Mouse (Mus musculus) mouse trophoblast stem cell (cell line): ENCODE measurements at regions not wholly inside any gene's neighbourhood (a gene's known extent, or its start where the extent isn't known, plus 50 kb on each side); places are given as distances from the start of the nearest gene placed in this dataset.

Experiments
- in situ Hi-C, 2 experiments: fragments of 300-500 bp; cut with MseI, MboI; formaldehyde crosslinking; loops; 2 replicates in 1 of 2; 3 replicates in 1 of 2; pipeline ENCODE4 v1.15.1; 2025

DNA sequence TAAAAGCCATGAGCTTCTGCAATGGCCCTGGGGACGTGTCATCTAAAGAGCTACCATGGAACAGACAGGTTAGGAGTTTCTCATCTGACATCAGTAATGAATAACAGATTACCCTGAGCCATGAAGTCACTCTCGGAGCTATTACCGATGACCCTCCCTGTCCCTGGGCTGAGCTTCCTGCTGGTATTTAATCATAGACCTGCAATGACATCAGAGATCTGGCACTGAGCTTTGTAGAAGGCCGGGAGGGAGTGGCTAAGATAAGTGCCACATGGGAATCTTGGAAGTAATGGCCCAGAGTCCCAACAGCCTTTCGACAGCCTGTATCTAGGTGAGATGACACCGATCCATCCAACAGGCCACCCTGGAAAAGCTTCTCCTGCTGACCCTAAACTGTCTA, 271.3 kb upstream of the Nfe2l3 start:
- in situ Hi-C loops = loop anchor here (10.0 to 25.0 kb wide), 2 partner anchors 356 to 474 kb away; no protein-coding TSS in a partner anchor

DNA sequence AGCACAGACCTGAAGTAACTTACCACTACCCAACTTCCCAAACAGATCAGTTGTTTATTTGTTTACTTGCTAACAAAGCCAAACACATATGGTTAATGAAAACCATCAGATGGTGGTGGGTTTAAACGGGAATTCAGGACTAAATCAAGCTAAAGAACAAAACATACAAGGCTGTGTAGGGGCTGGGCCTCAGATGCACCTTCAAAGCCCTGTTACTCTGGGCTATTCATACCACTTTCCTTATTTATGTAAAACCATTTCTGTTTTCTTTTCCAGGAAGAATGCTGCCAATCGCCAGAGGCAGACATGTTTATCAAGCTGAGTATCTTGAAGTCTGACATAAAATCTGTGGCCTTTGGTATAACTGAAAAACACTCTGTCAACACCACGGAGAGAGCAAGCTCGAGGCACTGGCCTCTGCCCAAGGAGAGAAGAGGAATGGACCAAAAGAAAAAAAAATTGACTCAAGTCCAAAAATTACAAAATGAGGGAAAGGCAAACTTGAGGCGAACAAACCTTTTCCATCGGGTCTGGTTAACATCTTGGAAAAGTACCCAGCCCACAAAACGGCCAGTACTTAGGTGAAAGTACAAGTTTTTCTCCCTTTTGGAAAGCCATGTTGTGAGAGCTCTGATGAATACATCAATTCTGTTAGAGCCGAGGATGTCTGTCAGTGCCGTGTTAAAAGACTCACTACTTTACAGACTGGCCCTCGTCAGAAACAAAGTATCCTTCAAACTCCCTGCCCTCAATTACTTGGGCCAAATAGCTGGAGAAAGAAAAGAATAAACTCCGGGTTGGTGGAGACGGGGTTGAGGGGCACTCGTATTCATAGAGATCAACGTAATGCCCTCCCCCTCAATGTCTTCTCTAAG, 270.0 kb upstream of the Nfe2l3 start:
- in situ Hi-C loops = loop anchor here (10.0 to 25.0 kb wide), 2 partner anchors 358 to 475 kb away; no protein-coding TSS in a partner anchor

DNA sequence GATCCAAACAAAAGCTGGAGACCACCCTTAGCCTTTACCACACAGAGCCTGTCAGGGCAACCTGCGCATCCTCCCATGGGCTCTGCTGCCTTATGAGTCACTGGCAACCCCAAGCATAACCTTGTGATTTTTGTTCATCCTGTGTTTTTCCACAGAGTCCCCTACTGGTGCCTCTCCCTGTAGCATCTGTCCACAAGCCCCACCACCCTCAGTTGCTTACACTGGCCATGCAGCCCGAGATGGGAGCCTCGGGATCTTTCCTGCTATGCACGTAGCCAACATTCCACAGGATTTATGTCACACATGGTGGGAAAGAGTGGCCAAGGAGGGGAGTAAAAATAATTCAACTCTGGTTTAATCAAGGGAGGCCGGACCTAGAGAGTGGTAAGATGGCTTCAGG, 269.2 kb upstream of the Nfe2l3 start:
- in situ Hi-C loops = loop anchor here (10.0 to 25.0 kb wide), 2 partner anchors 358 to 476 kb away; no protein-coding TSS in a partner anchor

DNA sequence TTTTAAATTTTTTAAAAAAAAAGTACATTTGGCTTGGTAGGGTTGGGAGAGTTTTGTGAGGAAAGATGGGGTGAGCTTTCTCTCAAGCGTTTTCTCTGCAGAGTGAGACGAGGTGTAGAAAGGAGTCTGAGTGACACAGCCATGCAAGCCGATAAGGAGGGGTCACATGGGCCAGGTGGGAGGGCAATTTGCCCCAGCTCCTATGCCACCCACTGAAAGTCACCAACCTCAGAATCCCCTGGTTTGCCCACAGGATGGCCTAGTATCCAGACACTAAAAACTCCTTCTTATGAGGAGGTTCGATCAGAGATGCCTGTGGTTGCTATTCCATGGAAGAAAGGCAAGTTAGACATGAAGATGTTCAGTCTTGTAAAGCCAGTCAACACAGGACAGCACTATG, 268.6 kb upstream of the Nfe2l3 start:
- in situ Hi-C loops = loop anchor here (10.0 to 25.0 kb wide), 2 partner anchors 359 to 477 kb away; no protein-coding TSS in a partner anchor

DNA sequence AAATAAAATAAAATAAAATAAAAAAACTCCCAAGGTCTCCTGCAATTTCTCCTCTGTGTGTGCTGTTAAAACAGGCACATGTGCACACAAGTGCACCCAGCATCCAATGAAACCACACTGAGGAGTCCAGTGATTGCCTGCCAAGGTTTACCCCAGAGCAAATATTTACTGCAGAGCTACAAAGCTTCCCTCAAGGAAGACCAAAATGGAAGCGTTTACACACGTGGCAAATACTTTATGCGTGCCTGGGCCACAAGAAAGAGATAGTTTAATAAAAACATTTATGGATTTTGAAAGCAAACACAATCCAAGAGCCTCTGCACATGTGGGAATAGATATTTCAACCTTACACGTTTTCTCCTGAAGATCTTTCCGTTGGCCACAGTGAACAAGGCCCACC, 265.4 kb upstream of the Nfe2l3 start:
- in situ Hi-C loops = loop anchor here (5.0 to 25.0 kb wide), 4 partner anchors 230 to 480 kb away; no protein-coding TSS in a partner anchor

DNA sequence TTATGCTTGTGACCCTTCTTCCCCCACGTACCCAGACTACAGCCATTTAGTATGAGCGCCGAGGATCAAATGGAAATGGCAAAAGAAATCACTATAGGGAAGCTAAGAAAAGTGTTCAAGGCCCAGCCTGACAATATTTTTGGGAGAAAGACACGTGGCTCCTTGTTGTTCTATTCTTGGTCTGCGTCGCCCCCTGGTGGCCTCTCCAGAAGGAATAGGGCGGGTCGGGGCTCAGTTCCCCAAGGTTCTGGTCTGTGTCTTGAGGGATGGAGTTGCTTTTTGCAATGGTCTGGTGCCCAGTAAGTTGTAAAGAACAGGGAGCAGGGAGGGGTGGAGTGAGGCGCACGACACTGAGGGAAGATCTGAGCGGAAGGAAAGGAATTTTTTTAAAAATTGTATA, 264.4 kb upstream of the Nfe2l3 start:
- in situ Hi-C loops = loop anchor here (5.0 to 25.0 kb wide), 4 partner anchors 231 to 481 kb away; no protein-coding TSS in a partner anchor

DNA sequence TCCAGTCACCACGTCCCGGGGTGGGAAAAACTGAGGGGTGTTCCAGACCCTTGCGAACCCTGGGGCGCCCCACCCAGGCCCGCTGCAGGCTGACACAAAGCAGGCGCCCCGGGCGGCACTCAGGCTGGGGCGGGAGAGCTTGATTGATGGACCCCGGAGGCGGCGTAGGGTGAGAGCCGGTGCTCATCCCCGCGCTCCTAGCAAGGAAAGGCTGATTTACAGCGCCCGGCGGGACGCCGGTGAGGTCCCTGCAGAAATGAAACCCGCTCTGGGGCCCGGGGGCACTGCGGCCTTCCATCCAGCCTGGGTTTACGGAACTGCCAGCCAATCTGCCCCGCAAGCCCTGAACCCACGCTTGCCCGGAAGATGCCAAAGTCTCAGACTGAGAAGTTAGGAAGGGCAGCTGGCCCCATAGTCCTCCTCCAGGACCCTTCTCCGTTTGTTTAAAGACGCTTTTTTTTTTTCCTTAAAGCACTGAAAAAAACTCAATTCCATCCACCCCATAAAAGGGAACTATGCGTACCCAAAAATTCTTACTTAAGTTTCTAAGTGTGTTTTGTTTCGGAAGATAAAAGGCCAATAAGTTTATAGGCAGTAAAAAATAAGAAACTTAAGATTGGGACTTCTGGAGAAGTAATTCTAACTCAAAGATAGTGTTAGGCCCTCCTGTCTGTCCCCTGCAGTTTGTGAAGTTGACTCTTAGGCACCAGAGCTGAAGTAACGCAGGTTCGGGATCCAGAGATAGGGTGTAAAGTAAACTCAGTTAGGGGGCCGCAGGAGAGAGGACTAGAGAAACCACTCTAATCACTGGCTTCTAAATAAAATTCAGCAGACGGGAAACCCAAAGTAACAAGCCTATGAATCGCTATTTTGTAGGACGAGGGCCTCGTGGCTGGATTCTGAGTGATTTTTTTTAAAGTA, 263.4 kb upstream of the Nfe2l3 start:
- in situ Hi-C loops = loop anchor here (5.0 to 25.0 kb wide), 4 partner anchors 232 to 482 kb away; no protein-coding TSS in a partner anchor

DNA sequence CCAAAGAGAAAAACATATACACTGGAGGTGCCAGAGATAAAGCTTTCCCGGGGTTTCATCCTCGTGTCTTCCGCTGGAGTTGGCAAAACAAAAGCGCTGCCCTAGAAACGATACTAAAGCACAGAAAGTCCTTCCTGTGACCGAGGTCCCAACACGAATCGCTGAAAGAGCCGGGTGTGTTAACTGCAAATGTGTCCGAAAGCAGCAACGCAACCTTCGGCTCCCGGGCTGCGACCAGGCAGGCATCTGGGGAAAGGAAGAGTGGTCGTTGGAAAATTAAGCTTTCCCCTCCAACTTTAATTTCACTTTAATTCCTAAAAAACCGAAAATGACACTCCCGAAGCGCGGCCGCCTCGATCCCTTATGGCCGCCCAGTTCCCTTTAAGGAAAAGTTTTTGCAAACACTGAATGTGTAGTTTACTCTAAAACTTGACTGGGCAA, 262.5 kb upstream of the Nfe2l3 start:
- in situ Hi-C loops = loop anchor here (5.0 to 25.0 kb wide), 4 partner anchors 233 to 483 kb away; no protein-coding TSS in a partner anchor

DNA sequence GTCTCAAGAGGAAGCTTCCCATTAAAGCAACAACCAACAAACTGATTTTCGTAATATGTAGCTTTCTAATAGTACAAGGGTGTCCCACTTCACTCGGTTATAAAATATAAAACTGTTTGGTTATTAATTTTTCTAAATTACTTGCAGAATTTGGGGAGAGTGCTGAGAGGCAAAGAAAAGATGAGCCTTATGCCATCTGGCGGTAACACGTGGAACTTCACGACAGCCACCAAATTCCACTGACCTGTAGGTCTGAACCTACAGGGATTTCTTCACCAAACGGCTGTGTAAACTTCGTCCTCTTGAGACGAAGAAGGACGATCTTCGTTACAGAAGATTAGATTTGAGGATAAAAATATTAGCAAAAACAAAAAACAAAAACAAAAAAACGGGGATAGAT, 262.1 kb upstream of the Nfe2l3 start:
- in situ Hi-C loops = loop anchor here (25.0 kb wide), 1 partner anchor 483 kb away; no protein-coding TSS in a partner anchor

DNA sequence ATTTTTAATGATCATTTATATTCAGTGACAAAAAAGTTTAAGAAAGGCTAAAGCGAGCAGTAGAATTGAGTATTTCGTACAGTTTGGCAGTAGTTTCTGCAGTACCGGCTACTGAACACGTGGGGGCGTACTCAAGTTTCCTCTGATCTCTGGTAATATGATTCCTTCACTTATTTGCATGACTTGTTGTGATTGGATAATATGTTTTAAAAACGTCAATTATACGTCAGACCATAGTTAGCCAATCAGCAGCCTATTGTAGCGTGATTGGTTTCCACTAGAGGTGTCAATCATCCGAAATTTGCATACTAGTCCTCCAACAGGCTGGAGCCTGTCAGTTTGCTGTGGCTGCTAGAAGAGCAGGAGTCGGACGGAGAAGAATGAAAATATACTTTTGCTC, 261.6 kb upstream of the Nfe2l3 start:
- in situ Hi-C loops = loop anchor here (25.0 kb wide), 1 partner anchor 484 kb away; no protein-coding TSS in a partner anchor

DNA sequence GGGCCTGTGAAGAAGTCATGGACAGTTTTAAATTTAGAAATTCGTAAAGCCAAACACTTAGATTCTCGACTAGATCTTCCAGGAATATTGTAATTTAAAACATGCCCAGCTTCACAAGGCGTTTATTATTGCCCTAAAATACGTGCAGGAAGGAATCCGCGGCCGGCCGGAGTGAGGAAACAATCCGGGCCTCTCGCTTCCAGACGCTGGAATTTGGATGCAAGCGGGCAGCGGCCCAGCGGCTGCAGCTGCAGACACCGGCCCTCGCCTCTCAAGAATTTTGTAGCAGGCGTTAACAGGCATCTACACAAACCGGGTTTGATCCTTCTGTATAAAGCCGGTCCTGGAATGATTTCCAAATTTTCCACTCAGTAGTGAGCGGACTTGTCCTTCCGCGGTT, 260.7 kb upstream of the Nfe2l3 start:
- in situ Hi-C loops = loop anchor here (25.0 kb wide), 1 partner anchor 484 kb away; no protein-coding TSS in a partner anchor

DNA sequence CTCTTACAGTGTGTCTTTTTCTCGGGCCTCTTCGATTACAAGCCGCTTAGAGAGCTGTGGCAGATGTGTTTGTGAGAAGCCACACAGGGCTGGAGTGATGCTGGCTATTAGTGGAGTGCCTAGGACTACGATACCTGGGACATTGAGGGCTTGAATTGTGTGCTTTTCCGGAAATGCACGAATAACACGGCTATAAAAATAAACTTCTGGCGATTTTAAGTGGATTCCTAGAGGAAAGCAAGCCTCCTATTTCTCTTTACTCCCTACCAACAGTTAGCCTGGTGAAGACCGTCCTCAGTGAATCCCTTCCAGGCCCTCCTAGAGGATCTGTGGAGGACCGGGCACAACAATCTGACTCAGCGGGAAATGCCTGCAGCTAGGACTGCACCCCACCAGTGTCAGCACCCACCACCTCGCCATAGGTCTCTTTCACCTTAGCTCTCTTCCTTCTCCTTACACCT, 260.1 kb upstream of the Nfe2l3 start:
- in situ Hi-C loops = loop anchor here (25.0 kb wide), 1 partner anchor 485 kb away; no protein-coding TSS in a partner anchor

DNA sequence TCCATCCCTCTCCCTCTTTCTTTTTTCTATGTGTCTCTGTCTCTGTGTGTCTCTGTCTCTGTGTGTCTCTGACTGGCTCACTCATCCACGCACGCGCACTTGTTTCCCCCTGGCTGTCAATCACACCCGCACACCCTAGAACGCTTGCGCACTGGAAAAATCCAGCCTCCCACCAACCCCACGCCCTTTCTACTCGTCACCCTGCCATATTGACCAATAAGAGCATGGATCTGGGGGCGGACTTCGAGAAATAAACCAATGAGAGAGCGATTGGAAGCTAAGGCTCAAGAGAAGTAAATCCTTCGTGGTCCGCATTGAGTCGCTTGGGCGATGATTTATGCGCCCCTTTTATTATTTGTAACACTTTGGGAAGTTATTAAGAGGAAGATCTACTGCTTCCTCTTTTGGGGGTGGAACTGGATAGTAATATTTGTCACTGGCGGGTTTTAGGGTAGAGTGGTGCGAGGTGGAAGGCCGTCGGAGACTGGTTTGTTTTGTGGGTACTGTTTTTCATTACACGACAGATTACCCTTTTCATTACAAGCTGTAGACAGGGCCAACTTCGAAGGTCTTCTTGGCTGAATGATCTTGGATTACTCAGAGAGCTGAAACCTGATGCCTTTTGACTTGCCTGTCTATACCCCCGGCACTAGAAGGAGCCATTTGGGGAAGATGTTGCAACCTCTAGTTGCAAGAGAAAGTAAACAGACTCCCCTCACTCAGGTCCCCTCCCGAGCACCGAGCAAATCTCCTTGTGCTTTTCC, 259.4 kb upstream of the Nfe2l3 start:
- in situ Hi-C loops = loop anchor here (25.0 kb wide), 1 partner anchor 486 kb away; no protein-coding TSS in a partner anchor

DNA sequence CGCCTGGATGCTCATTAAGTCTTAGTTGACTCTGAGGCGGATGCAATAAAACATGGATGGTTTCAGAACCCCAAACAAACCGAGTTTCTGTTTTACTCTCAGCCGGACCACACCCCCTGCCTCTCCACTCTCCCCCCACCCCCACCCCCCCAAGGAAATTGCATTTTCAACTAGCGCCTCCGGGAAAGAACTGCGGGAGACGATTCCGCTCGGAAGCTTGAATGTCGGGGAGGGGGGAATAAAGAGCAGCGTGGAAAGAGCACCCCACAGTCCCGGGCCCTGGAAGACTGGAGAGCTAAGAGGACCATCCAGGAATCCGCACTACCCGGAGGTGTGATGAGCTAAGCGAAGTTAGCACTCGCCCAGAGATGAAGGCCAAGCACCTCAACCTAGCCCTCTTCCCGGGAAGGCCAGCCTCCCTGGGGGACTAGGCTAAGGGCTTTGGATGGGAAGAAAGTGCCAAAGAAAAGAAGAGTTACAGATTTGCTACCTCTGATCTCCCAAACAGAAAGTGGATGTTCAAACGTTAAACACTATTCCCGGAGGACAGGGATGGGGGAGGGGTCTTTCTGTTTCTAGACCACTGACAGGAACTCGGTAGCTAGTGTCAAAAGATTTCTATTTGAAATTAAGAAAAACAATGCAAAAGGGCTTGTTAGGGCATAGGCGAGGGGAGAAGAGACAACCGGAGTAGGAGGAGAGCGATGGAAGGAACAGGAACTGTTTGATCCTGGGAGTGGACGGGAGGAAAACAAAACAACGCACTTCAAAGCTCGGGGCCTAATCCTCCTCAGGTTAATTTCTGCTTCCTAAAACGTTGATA, 258.6 kb upstream of the Nfe2l3 start:
- in situ Hi-C loops = loop anchor here (25.0 kb wide), 1 partner anchor 487 kb away; no protein-coding TSS in a partner anchor

DNA sequence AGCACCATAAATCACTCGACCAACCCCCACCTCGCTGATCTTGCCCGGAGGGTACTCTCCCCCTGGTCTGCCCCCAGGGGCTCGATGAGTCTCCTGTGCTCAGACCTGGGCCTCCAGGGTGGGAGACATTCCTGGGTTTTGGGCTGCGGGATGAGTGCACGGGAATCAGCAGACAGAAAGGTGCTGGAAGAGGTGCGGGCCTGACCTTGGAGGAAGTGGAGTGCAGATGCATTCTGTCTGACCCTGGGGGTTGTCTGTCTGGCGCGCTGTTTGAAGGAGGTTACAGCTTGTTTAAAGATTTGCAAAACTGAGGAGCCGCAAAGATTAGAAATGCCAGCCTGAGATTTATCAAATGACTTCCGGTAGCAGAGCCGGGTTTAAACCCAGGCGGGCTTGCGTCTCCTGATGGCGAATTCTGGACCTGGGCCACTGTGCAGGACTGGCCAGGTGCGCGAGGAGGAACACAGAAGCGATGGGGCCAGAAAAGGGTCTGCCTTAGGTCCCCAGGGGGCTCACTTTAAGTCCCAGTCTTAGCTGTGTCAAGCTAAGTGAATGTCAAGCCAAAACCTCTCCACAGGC, 257.9 kb upstream of the Nfe2l3 start:
- in situ Hi-C loops = loop anchor here (25.0 kb wide), 1 partner anchor 487 kb away; no protein-coding TSS in a partner anchor

DNA sequence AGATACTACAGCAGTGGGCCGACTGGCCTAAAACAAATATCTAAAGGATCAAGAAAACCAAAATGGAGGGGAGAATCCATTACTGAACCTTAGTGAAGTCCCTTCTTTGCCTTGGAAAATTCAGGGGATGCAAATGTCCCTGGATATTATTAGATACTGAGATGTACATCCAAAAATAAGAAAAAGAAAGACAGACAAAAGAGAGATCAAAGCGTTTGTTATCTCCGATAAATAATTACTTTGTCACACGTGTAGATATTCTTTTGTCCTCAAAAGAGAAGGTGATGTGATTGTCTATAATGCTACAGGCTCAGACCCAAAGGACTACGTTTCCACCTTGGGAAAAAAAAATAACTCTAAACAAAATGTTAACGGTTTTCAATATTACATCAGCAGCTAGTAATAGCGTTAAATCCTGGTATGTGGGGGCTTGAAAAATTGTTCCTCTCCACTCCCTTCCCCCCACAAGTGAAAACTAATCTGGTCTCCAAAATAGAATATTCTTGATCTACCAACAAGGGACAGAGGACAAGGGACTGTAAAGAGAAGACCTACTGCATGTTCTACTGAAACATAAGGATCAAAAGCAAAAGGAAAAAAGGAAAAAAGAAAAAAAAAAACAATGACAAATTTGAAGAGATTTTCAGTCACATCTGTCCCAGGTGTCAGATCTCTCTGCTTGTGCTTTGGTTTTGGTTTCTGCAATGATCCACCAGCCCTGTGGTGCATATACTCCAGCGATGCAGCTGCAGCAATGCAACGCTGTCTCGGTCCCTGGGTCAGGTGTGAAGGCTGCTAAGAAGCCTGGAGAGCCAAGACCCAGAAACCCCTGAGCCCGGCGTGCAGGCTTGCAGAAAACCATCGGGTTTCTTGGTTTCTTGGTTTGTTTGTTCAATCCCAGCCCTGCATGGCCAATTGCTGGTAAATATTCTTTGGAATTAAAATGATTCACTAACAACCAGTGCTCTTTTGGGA, 256.6 kb upstream of the Nfe2l3 start:
- in situ Hi-C loops = no loop called here

DNA sequence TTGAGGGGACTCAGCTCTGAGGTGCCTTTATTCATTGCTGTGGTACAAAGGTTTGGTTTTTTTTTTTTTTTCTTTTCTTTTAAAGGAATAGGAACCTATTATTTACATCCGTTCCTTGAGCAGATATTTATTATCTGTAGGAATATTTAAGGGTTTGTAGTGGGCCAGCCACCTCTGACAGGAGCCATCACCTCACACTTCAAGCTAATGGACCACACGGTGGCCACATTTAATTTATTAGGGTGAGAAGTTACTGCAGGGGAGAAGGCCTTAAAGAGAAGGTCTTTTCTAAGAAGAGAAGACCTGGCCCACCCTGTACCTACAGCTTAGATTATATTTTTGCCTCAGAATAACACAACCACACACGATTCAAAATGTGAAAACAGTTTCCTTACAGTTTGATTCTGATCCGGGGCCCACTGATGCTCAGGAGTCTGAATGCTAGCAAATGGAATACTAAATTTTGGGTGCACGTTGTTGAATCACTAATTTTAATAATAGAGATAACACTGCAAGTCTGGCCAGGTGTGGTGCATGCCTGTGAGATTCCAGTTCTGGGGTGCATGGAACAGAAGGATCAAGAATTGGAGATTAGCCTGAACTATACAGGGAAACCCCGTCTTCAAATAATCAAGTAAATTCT, 255.6 kb upstream of the Nfe2l3 start:
- in situ Hi-C loops = no loop called here
